ENCODE assay signal across 20 mouse cellular contexts in genomic region chr8:95047884-95048680, GRCm38 (mm10). TPM values are rescaled to one million over a fixed set of nuclear protein-coding genes. Genes with fewer than 3 reads are reported as not detected.
DNase-seq lines count a peak whose midpoint lies in the region; ATAC-seq lines count a peak whose summit lies in the region.
"Had no signal": no experiment of that assay in that cellular context is flagged by ENCODE, and none has a peak within 500 bp of the region (broad histone marks: within the 10 kb centered on the region; RNA-seq: fewer than 3 reads in every experiment).

No protein-coding gene starts in this region.

- no peak overlapping the region; the same call in 1 of the 2 replicates for H3K27ac ChIP-seq in hindbrain, embryonic 15.5 days (replicated peaks)
- no peak overlapping the region for H3K27ac ChIP-seq in hindbrain, embryonic 12.5 days
- no peak overlapping the region for H3K27ac ChIP-seq in neural tube, embryonic 15.5 days (replicated peaks)
- H3K27ac ChIP-seq in embryonic facial prominence, embryonic 14.5 days (replicated peaks; ENCODE audit: low read depth, low read length), result no peak overlapping the region
- H3K27ac ChIP-seq in midbrain, embryonic 16.5 days (ENCODE audit: low read length), result peak overlapping the region; percentile 45; the same call in 1 of the 2 replicates
- H3K27ac ChIP-seq: embryonic facial prominence, embryonic 15.5 days; heart, embryonic 10.5 days; layer of hippocampus, adult 2 months had no signal

- DNase-seq in neural tube, embryonic 10.5 days (ENCODE audit: extremely low spot score, low spot score), result no peak
- DNase-seq in embryonic facial prominence, embryonic 14.5 days (ENCODE audit: low spot score), result peak; percentile 14
- DNase-seq in urinary bladder, postnatal 10 days (ENCODE audit: low spot score), result no peak
- DNase-seq in ovary, adult 18-20 months (ENCODE audit: low spot score), result no peak
- DNase-seq: adrenal gland, adult 2 months; B cell, adult 2 months; cerebellum, postnatal 10 days; kidney, adult 18-20 months; kidney, postnatal 10 days; right cerebral cortex, postnatal 25 days had no signal

- H3K4me2 ChIP-seq in hindbrain, embryonic 15.5 days, result no peak overlapping the region
- H3K4me2 ChIP-seq in hindbrain, embryonic 12.5 days (replicated peaks), result no peak overlapping the region
- H3K4me2 ChIP-seq in neural tube, embryonic 15.5 days, result no peak overlapping the region
- no peak overlapping the region for H3K4me2 ChIP-seq in embryonic facial prominence, embryonic 14.5 days (ENCODE audit: low read depth, low read length)
- no peak overlapping the region for H3K4me2 ChIP-seq in midbrain, embryonic 16.5 days (ENCODE audit: low read length)
- H3K4me2 ChIP-seq: embryonic facial prominence, embryonic 15.5 days had no signal

- H3K27me3 ChIP-seq in hindbrain, embryonic 15.5 days, result no peaks in the 10 kb centered on the region
- H3K27me3 ChIP-seq in hindbrain, embryonic 12.5 days, result no peaks in the 10 kb centered on the region
- H3K27me3 ChIP-seq in neural tube, embryonic 15.5 days (replicated peaks), result no peaks in the 10 kb centered on the region
- no peaks in the 10 kb centered on the region for H3K27me3 ChIP-seq in embryonic facial prominence, embryonic 14.5 days (replicated peaks; ENCODE audit: control insufficient read depth, insufficient read depth, low read length)
- H3K27me3 ChIP-seq in midbrain, embryonic 16.5 days (ENCODE audit: control insufficient read depth, insufficient read depth, low read depth, low read length), result no peaks in the 10 kb centered on the region
- H3K27me3 ChIP-seq: embryonic facial prominence, embryonic 15.5 days had no signal

- no peaks in the 10 kb centered on the region for H3K36me3 ChIP-seq in hindbrain, embryonic 15.5 days
- H3K36me3 ChIP-seq in hindbrain, embryonic 12.5 days, result no peaks in the 10 kb centered on the region
- H3K36me3 ChIP-seq in neural tube, embryonic 15.5 days, result no peaks in the 10 kb centered on the region
- H3K36me3 ChIP-seq in embryonic facial prominence, embryonic 14.5 days (ENCODE audit: control insufficient read depth, insufficient read depth, low read length), result no peaks in the 10 kb centered on the region
- H3K36me3 ChIP-seq in midbrain, embryonic 16.5 days (ENCODE audit: control insufficient read depth, insufficient read depth, low read length), result no peaks in the 10 kb centered on the region
- H3K36me3 ChIP-seq: embryonic facial prominence, embryonic 15.5 days; heart, embryonic 10.5 days had no signal

- no peaks in the 10 kb centered on the region for H3K9me3 ChIP-seq in hindbrain, embryonic 15.5 days
- no peaks in the 10 kb centered on the region for H3K9me3 ChIP-seq in hindbrain, embryonic 12.5 days (replicated peaks)
- H3K9me3 ChIP-seq in neural tube, embryonic 15.5 days (replicated peaks), result no peaks in the 10 kb centered on the region
- H3K9me3 ChIP-seq in embryonic facial prominence, embryonic 14.5 days (ENCODE audit: control insufficient read depth, low read length), result no peaks in the 10 kb centered on the region
- no peaks in the 10 kb centered on the region for H3K9me3 ChIP-seq in midbrain, embryonic 16.5 days (replicated peaks; ENCODE audit: control insufficient read depth, low read length, poor library complexity, severe bottlenecking)
- H3K9me3 ChIP-seq: embryonic facial prominence, embryonic 15.5 days; heart, embryonic 10.5 days had no signal

- ATAC-seq in hindbrain, embryonic 15.5 days (ENCODE audit: low FRiP score, low read depth), result peak; percentile 72; the same call in 1 of the 2 replicates
- no peak for ATAC-seq in hindbrain, embryonic 12.5 days (ENCODE audit: low FRiP score)
- ATAC-seq in neural tube, embryonic 15.5 days (ENCODE audit: low FRiP score), result peak; percentile 69; the same call in 1 of the 2 replicates
- ATAC-seq in embryonic facial prominence, embryonic 14.5 days (ENCODE audit: low read depth), result no peak; the same call in 1 of the 2 replicates
- peak; percentile 61 for ATAC-seq in midbrain, embryonic 16.5 days

- no peak overlapping the region for H3K9ac ChIP-seq in hindbrain, embryonic 15.5 days
- H3K9ac ChIP-seq in hindbrain, embryonic 12.5 days, result no peak overlapping the region
- no peak overlapping the region for H3K9ac ChIP-seq in neural tube, embryonic 15.5 days (replicated peaks)
- H3K9ac ChIP-seq in embryonic facial prominence, embryonic 14.5 days (ENCODE audit: low read depth, low read length), result no peak overlapping the region
- no peak overlapping the region for H3K9ac ChIP-seq in midbrain, embryonic 16.5 days (ENCODE audit: low read depth, low read length)
- H3K9ac ChIP-seq: embryonic facial prominence, embryonic 15.5 days had no signal

- WGBS in hindbrain, embryonic 15.5 days, result 68% methylated on average over 6 of the region's 6 CpGs
- 70% methylated on average over 6 of the region's 6 CpGs for WGBS in hindbrain, embryonic 12.5 days
- 58% methylated on average over 6 of the region's 6 CpGs for WGBS in neural tube, embryonic 15.5 days
- WGBS in embryonic facial prominence, embryonic 14.5 days, result 61% methylated on average over 6 of the region's 6 CpGs
- WGBS in midbrain, embryonic 16.5 days, result 57% methylated on average over 6 of the region's 6 CpGs

- peaks cover 10% of the 10 kb centered on the region; the same call in 1 of the 2 replicates for H3K4me1 ChIP-seq in hindbrain, embryonic 15.5 days (replicated peaks)
- peaks cover 4% of the 10 kb centered on the region for H3K4me1 ChIP-seq in hindbrain, embryonic 12.5 days
- H3K4me1 ChIP-seq in neural tube, embryonic 15.5 days, result peaks cover 7% of the 10 kb centered on the region; the same call in 1 of the 2 replicates
- H3K4me1 ChIP-seq in embryonic facial prominence, embryonic 14.5 days (ENCODE audit: control insufficient read depth, insufficient read depth, low read length), result no peaks in the 10 kb centered on the region
- peaks cover 6% of the 10 kb centered on the region for H3K4me1 ChIP-seq in midbrain, embryonic 16.5 days (ENCODE audit: control insufficient read depth, insufficient read depth, low read length)
- H3K4me1 ChIP-seq: embryonic facial prominence, embryonic 15.5 days; heart, embryonic 10.5 days had no signal

- no peak overlapping the region for H3K4me3 ChIP-seq in hindbrain, embryonic 15.5 days
- H3K4me3 ChIP-seq in hindbrain, embryonic 12.5 days, result no peak overlapping the region
- no peak overlapping the region for H3K4me3 ChIP-seq in neural tube, embryonic 15.5 days (replicated peaks)
- no peak overlapping the region for H3K4me3 ChIP-seq in embryonic facial prominence, embryonic 14.5 days (ENCODE audit: low read depth, low read length)
- H3K4me3 ChIP-seq in midbrain, embryonic 16.5 days (ENCODE audit: low read depth, low read length), result no peak overlapping the region
- H3K4me3 ChIP-seq: embryonic facial prominence, embryonic 15.5 days; heart, embryonic 10.5 days; layer of hippocampus, adult 2 months had no signal

RNA-seq across cellular contexts. Expression of gene Drc7, which starts 6.8 kb away (rescaled TPM):
- 2.1 and 2.4 TPM in 2 replicates for polyA plus RNA-seq in hindbrain, embryonic 15.5 days (2015; fragmentation: Nextera tagmentation; extraction: Ambion mirVana)
- 1.3 and 2.3 TPM in 2 replicates for polyA plus RNA-seq in hindbrain, embryonic 12.5 days (2016; fragmentation: Nextera tagmentation; extraction: Ambion mirVana)
- polyA plus RNA-seq in neural tube, embryonic 15.5 days (2015; fragmentation: Nextera tagmentation; extraction: Ambion mirVana), result 1.2 and 1.8 TPM in 2 replicates
- 0.47 and 0.60 TPM in 2 replicates for polyA plus RNA-seq in embryonic facial prominence, embryonic 14.5 days (2014; fragmentation: Nextera tagmentation; extraction: Ambion mirVana)
- polyA plus RNA-seq in midbrain, embryonic 16.5 days (2015; fragmentation: Nextera tagmentation; extraction: Ambion mirVana), result 2.4 and 2.5 TPM in 2 replicates
- polyA plus RNA-seq: adrenal gland, adult 2 months; heart, embryonic 10.5 days; heart, postnatal 0 days; liver, adult 2 months; stomach, embryonic 14.5 days had no signal

RNA-seq across cellular contexts. Expression of gene Adgrg3, which starts 30.6 kb away (rescaled TPM):
- polyA plus RNA-seq in hindbrain, embryonic 15.5 days (2015; fragmentation: Nextera tagmentation; extraction: Ambion mirVana), result 0.79 and 0.95 TPM in 2 replicates
- polyA plus RNA-seq in hindbrain, embryonic 12.5 days (2016; fragmentation: Nextera tagmentation; extraction: Ambion mirVana), result 1.9 TPM in 2 replicates
- 0.95 and 4.7 TPM in 2 replicates for polyA plus RNA-seq in neural tube, embryonic 15.5 days (2015; fragmentation: Nextera tagmentation; extraction: Ambion mirVana)
- 3.3 and 3.6 TPM in 2 replicates for polyA plus RNA-seq in embryonic facial prominence, embryonic 14.5 days (2014; fragmentation: Nextera tagmentation; extraction: Ambion mirVana)
- polyA plus RNA-seq in midbrain, embryonic 16.5 days (2015; fragmentation: Nextera tagmentation; extraction: Ambion mirVana), result 0.56 and 0.64 TPM in 2 replicates

RNA-seq across cellular contexts. Expression of gene Katnb1, which starts 32.9 kb away (rescaled TPM):
- polyA plus RNA-seq in hindbrain, embryonic 15.5 days (2015; fragmentation: Nextera tagmentation; extraction: Ambion mirVana), result 42.2 and 49.9 TPM in 2 replicates
- 36.2 and 39.4 TPM in 2 replicates for polyA plus RNA-seq in hindbrain, embryonic 12.5 days (2016; fragmentation: Nextera tagmentation; extraction: Ambion mirVana)
- 41.5 and 43.3 TPM in 2 replicates for polyA plus RNA-seq in neural tube, embryonic 15.5 days (2015; fragmentation: Nextera tagmentation; extraction: Ambion mirVana)
- 18.6 and 20.8 TPM in 2 replicates for polyA plus RNA-seq in embryonic facial prominence, embryonic 14.5 days (2014; fragmentation: Nextera tagmentation; extraction: Ambion mirVana)
- polyA plus RNA-seq in midbrain, embryonic 16.5 days (2015; fragmentation: Nextera tagmentation; extraction: Ambion mirVana), result 43.4 and 50.2 TPM in 2 replicates

Comparison
In these comparisons a context has a peak if more than half of its experiments do, and no peak if none do; other contexts are left out.
1. ATAC-seq: peak in hindbrain, embryonic 15.5 days (single experiment), neural tube, embryonic 15.5 days (single experiment) and midbrain, embryonic 16.5 days (single experiment); none in hindbrain, embryonic 12.5 days (single experiment) and embryonic facial prominence, embryonic 14.5 days (single experiment).